Mouse (Mus musculus) testis, adult 2 months (tissue): ENCODE measurements around the gene Ninj1. TPM values are rescaled to one million over a fixed set of nuclear protein-coding genes. Genes with fewer than 3 reads are reported as not detected.
A peak's percentile ranks its signal among the peaks of the same experiment; 100 is the strongest.

Experiments
- H3K27ac ChIP-seq: fragments of 200-500 bp; 2 replicates; pipeline ENCODE4 v1.5.1; 2012; ENCODE audit warnings: low read depth, low read length; ENCODE audit not compliant: control insufficient read depth, insufficient read depth
- H3K27me3 ChIP-seq: fragments of 200-500 bp; 2 replicates; pipeline ENCODE4 v1.6.1; 2012; ENCODE audit warnings: mild to moderate bottlenecking, low read length, moderate library complexity; ENCODE audit not compliant: control insufficient read depth, insufficient read depth
- H3K36me3 ChIP-seq: fragments of 200-500 bp; 2 replicates; pipeline ENCODE4 v1.6.1; 2012; ENCODE audit warnings: mild to moderate bottlenecking, low read length; ENCODE audit not compliant: control insufficient read depth, insufficient read depth
- H3K4me1 ChIP-seq: fragments of 200-500 bp; 2 replicates; pipeline ENCODE4 v1.6.1; 2012; ENCODE audit warnings: low read length; ENCODE audit not compliant: control insufficient read depth, insufficient read depth
- H3K4me3 ChIP-seq: fragments of 200-500 bp; 2 replicates; pipeline ENCODE4 v1.5.1; 2012; ENCODE audit warnings: low read depth, mild to moderate bottlenecking, low read length, moderate library complexity, mixed read lengths; ENCODE audit not compliant: control insufficient read depth
- CTCF ChIP-seq: fragments of 200-500 bp; IDR thresholded peaks from 2 replicates; pipeline ENCODE4 v1.5.1; 2012; ENCODE audit warnings: low read depth, mild to moderate bottlenecking, inconsistent platforms, low read length, moderate library complexity; ENCODE audit not compliant: control insufficient read depth, insufficient read depth, insufficient replicate concordance
- POLR2A ChIP-seq: fragments of 200-500 bp; IDR thresholded peaks from 2 replicates; pipeline ENCODE4 v1.6.1; 2012; ENCODE audit warnings: low read depth, mild to moderate bottlenecking, inconsistent platforms, low read length, moderate library complexity; ENCODE audit not compliant: control insufficient read depth
- polyA plus RNA-seq: library from polyadenylated mRNA; depleted of rRNA; stranded (reverse); fragments of >200 nt; gene quantifications from 2 replicates; pipeline ENCODE4 v1.2.3, GENCODE M21; 2012

Gene Ninj1
- polyA plus RNA-seq, 1 experiment = 30.9 TPM

- H3K4me3 ChIP-seq = no peak overlapping the region
- H3K4me1 ChIP-seq = no peaks in the 10 kb centered on the region
- H3K27me3 ChIP-seq = no peaks in the 10 kb centered on the region
- no peaks in the 10 kb centered on the region for H3K36me3 ChIP-seq
- H3K27ac ChIP-seq = no peak overlapping the region
- no peak for TF ChIP-seq POLR2A
- no peak for TF ChIP-seq CTCF
Observed at GRCm38 (mm10) chr13:49158040-49158713, 29.1 kb upstream of the Ninj1 start.

GRCm38 (mm10) chr13:49161236-49161635, 26.0 kb upstream of the Ninj1 start:
- Histone ChIP-seq H3K4me3 (no peak overlapping the region), H3K27me3 (no peaks in the 10 kb centered on the region), H3K36me3 (no peaks in the 10 kb centered on the region), H3K27ac (no peak overlapping the region), H3K4me1 (no peaks in the 10 kb centered on the region)
- TF ChIP-seq POLR2A (no peak), CTCF (no peak)

GRCm38 (mm10) chr13:49162722-49163121, 24.6 kb upstream of the Ninj1 start:
- TF ChIP-seq CTCF (no peak), POLR2A (no peak)

GRCm38 (mm10) chr13:49163645-49164044, 23.6 kb upstream of the Ninj1 start:
- H3K27me3 ChIP-seq = no peaks in the 10 kb centered on the region
- no peaks in the 10 kb centered on the region for H3K4me1 ChIP-seq
- TF ChIP-seq POLR2A (no peak), CTCF (no peak)
- H3K4me3 ChIP-seq = no peak overlapping the region
- no peaks in the 10 kb centered on the region for H3K36me3 ChIP-seq
- no peak overlapping the region for H3K27ac ChIP-seq

More at GRCm38 (mm10) chr13:49162722-49163121, 24.6 kb upstream of the Ninj1 start:
- no peak overlapping the region for H3K4me3 ChIP-seq
- no peaks in the 10 kb centered on the region for H3K36me3 ChIP-seq
- H3K4me1 ChIP-seq = no peaks in the 10 kb centered on the region
- no peak overlapping the region for H3K27ac ChIP-seq
- H3K27me3 ChIP-seq = no peaks in the 10 kb centered on the region

GRCm38 (mm10) chr13:49167081-49167480, 20.2 kb upstream of the Ninj1 start:
- TF ChIP-seq POLR2A = no peak
- TF ChIP-seq CTCF = no peak
- no peaks in the 10 kb centered on the region for H3K27me3 ChIP-seq
- no peaks in the 10 kb centered on the region for H3K36me3 ChIP-seq
- no peak overlapping the region for H3K27ac ChIP-seq
- peaks cover 17% of the 10 kb centered on the region for H3K4me1 ChIP-seq
- H3K4me3 ChIP-seq = no peak overlapping the region

GRCm38 (mm10) chr13:49169448-49170207, 17.7 kb upstream of the Ninj1 start:
- TF ChIP-seq POLR2A = no peak
- TF ChIP-seq CTCF = peak; percentile 98
- H3K27ac ChIP-seq = peak overlapping the region; percentile 23; the same call in 1 of the 2 replicates
- no peaks in the 10 kb centered on the region for H3K36me3 ChIP-seq
- no peaks in the 10 kb centered on the region for H3K27me3 ChIP-seq
- peaks cover 25% of the 10 kb centered on the region for H3K4me1 ChIP-seq
- no peak overlapping the region for H3K4me3 ChIP-seq

- Histone ChIP-seq H3K27ac (peak overlapping the region; percentile 59), H3K4me3 (no peak overlapping the region), H3K4me1 (peaks cover 25% of the 10 kb centered on the region), H3K36me3 (no peaks in the 10 kb centered on the region), H3K27me3 (no peaks in the 10 kb centered on the region)
- TF ChIP-seq POLR2A = no peak
- TF ChIP-seq CTCF = no peak
Observed at GRCm38 (mm10) chr13:49170623-49171022, 16.7 kb upstream of the Ninj1 start.
